Mouse (Mus musculus) lung, adult 2 months (tissue): ENCODE results near the gene Gpx3.

ENCODE experiments used
- CTCF ChIP-seq: fragments of 200-500 bp; IDR thresholded peaks from 2 replicates; pipeline ENCODE4 v1.5.1; 2011; ENCODE audit warnings: mild to moderate bottlenecking, low read length, control low read depth; ENCODE audit not compliant: insufficient read depth
- POLR2A ChIP-seq: fragments of 200-500 bp; IDR thresholded peaks from 2 replicates; pipeline ENCODE4 v1.6.1; 2011; ENCODE audit warnings: low read depth, mild to moderate bottlenecking, control low read depth, low read length, borderline replicate concordance; ENCODE audit errors: extremely low read depth

GRCm38 (mm10) chr11:54930318-54930979 is 28.2 kb downstream of the Gpx3 start:
- no peak for TF ChIP-seq POLR2A
- peak; percentile 80 for TF ChIP-seq CTCF
